Mouse (Mus musculus) megakaryocyte, embryonic 14.5 days (primary cell): Measurements from ENCODE around the gene BC053393.

Experiments used
- FLI1 ChIP-seq: IDR thresholded peaks from 2 replicates; pipeline ENCODE4 v1.6.1; 2012; ENCODE audit warnings: low read length, inconsistent platforms, mixed read lengths
- GATA1 ChIP-seq: IDR thresholded peaks from 3 replicates; pipeline ENCODE4 v1.6.1; 2012; ENCODE audit warnings: mixed read lengths, low read length, inconsistent platforms, borderline replicate concordance

- TF ChIP-seq GATA1 (no peak), FLI1 (no peak)
Measured at GRCm38 (mm10) chr11:46582741-46583140, 11.4 kb downstream of the BC053393 start.
